Mouse (Mus musculus) small intestine, adult 2 months (tissue): ENCODE measurements around the gene Pcbd2. TPM values are rescaled to one million over a fixed set of nuclear protein-coding genes. Genes with fewer than 3 reads are reported as not detected.

Experiments used
- H3K27ac ChIP-seq: fragments of 200-500 bp; 2 replicates; pipeline ENCODE4 v1.5.1; 2012; ENCODE audit warnings: low read depth, low read length, control low read depth, inconsistent platforms; ENCODE audit not compliant: insufficient read depth
- H3K27me3 ChIP-seq: fragments of 200-500 bp; 2 replicates; pipeline ENCODE4 v1.6.1; 2012; ENCODE audit warnings: mild to moderate bottlenecking, moderate library complexity, low read length, inconsistent platforms; ENCODE audit not compliant: control insufficient read depth, insufficient read depth
- H3K36me3 ChIP-seq: fragments of 200-500 bp; 2 replicates; pipeline ENCODE4 v1.6.1; 2012; ENCODE audit warnings: mild to moderate bottlenecking, low read length, control low read depth, inconsistent platforms; ENCODE audit not compliant: control insufficient read depth, insufficient read depth
- H3K4me1 ChIP-seq: fragments of 200-500 bp; 2 replicates; pipeline ENCODE4 v1.6.1; 2012; ENCODE audit warnings: low read length, inconsistent platforms, mixed read lengths; ENCODE audit not compliant: control insufficient read depth, insufficient read depth, insufficient read length
- H3K4me3 ChIP-seq: fragments of 200-500 bp; 2 replicates; pipeline ENCODE4 v1.5.1; 2012; ENCODE audit warnings: low read depth, mild to moderate bottlenecking, control low read depth, inconsistent platforms, low read length, moderate library complexity
- CTCF ChIP-seq: fragments of 200-500 bp; IDR thresholded peaks from 2 replicates; pipeline ENCODE4 v1.5.1; 2012; ENCODE audit warnings: low read depth, mild to moderate bottlenecking, control low read depth, inconsistent platforms, low read length, moderate library complexity, mixed read lengths; ENCODE audit not compliant: insufficient replicate concordance, insufficient read length; ENCODE audit errors: extremely low read depth
- POLR2A ChIP-seq: fragments of 200-500 bp; IDR thresholded peaks from 2 replicates; pipeline ENCODE4 v1.6.1; 2012; ENCODE audit warnings: low read depth, mild to moderate bottlenecking, control low read depth, inconsistent platforms, low read length, moderate library complexity
- WGBS: fragments of 180-500 bp; shearing (Covaris S2); methylation state at CpG from one replicate; pipeline ENCODE4 v1.1.7; 2018; 5-methylcytosine and 5-hydroxymethylcytosine counted together
- polyA plus RNA-seq: library from polyadenylated mRNA; depleted of rRNA; stranded (reverse); fragments of >200 nt; gene quantifications from 2 replicates; pipeline ENCODE4 v1.2.3, GENCODE M21; 2012

Pcbd2 gene
- polyA plus RNA-seq, 1 experiment = 20.2 TPM

DNA sequence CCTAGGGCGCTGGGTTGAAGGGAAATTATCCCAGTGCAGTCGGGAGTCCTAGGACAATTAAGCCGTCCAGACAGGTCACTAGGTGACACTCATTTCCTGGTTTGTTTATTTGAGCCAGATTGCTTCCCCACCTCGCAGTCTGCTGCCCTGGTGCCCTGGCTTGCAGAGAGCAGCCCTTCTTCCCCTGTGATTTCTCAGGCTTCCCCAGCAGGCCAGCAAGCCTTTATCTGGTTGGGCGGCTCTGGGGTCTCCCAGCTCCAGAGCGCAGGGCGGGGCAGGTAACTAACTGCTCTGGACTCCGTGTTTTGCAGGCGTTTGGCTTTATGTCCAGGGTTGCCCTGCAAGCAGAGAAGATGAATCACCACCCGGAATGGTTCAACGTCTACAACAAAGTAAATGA, 47.9 kb downstream of the Pcbd2 start:
- TF ChIP-seq CTCF (no peak), POLR2A (no peak)
- Histone ChIP-seq H3K27me3 (no peaks in the 10 kb centered on the region), H3K36me3 (no peaks in the 10 kb centered on the region), H3K27ac (no peak overlapping the region), H3K4me1 (no peaks in the 10 kb centered on the region), H3K4me3 (no peak overlapping the region)
- WGBS = 39% methylated on average over 11 of the region's 11 CpGs

DNA sequence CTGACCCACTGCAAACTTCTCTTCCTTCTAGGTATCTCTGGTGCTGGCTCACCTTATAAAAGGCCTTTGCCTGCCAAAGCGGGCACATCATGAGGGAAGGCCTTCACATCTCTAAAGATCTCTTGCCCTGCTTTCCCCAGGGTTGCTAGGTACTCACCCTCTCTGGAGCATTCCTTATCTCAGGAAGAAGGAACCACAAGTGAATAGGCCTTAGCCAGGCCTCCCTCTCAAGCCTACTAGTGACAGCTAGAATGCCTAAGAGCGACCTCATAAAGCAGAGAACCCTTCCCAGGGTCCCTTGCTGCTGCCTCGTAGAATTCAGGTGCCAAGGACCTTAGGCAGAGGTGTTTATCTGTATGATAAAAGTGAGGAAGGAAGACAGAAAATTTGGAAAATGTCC, 57.1 kb downstream of the Pcbd2 start, which contains the start of gene Catsper3:
Gene Catsper3 (plus strand): TSS at position 301 of the 400 bp plus-strand sequence.
- no peaks in the 10 kb centered on the region for H3K36me3 ChIP-seq
- WGBS = 69% methylated on average over 3 of the region's 3 CpGs
- TF ChIP-seq POLR2A (no peak), CTCF (no peak)
- H3K27ac ChIP-seq = no peak within 1 kb of the TSS
- H3K27me3 ChIP-seq = no peaks in the 10 kb centered on the region
- peaks cover 2% of the 10 kb centered on the region; the same call in 1 of the 2 replicates for H3K4me1 ChIP-seq
- H3K4me3 ChIP-seq = no peak within 1 kb of the TSS

DNA sequence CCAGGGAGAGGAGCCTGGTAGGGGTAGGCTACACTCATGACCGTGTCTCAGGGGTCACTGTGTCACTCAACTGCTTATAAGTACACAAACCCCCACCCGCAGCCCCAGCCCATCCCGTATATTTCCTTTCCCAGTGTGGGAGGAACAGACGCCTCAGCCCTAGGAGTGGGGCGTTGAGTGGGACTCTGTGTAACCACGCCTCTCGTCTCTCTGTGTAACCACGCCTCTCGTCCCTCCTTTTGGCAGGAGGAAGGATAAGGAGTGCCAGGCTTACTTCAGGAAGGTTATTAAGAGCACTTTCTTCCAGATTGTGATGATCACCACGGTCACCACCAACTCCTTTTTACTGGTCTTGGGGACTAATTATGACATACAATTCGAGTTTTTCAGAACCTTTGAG, 59.0 kb downstream of the Pcbd2 start:
- Histone ChIP-seq H3K36me3 (no peaks in the 10 kb centered on the region), H3K27ac (no peak overlapping the region), H3K4me1 (peaks cover 2% of the 10 kb centered on the region; the same call in 1 of the 2 replicates), H3K27me3 (no peaks in the 10 kb centered on the region), H3K4me3 (0 out of 2 replicates have a peak overlapping the region, but pooled peaks have one; percentile 24)
- WGBS = 20% methylated on average over 11 of the region's 11 CpGs
- TF ChIP-seq POLR2A = no peak
- TF ChIP-seq CTCF = no peak

DNA sequence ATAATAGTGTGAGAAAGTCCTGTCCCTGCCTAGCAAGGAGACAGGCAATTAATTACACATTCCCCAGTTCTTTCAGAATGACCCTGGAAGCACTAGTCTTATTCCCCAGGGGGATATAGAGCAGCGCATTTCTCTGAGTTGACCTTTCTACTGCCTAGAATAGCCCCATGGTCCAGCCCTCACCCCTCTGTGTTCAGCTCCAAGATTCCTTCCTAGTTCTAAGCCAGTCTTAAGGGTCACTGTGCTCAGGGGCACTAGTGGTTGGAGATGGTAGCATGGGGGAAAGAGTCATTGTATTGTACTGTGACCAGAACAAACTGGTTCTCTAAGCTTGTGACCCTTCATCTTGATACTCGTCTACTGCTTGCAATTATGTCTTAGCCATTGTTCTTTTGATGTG, 74.1 kb downstream of the Pcbd2 start:
- H3K4me3 ChIP-seq = no peak overlapping the region
- WGBS = 82% methylated on average over 2 of the region's 2 CpGs
- TF ChIP-seq POLR2A = no peak
- no peak for TF ChIP-seq CTCF

DNA sequence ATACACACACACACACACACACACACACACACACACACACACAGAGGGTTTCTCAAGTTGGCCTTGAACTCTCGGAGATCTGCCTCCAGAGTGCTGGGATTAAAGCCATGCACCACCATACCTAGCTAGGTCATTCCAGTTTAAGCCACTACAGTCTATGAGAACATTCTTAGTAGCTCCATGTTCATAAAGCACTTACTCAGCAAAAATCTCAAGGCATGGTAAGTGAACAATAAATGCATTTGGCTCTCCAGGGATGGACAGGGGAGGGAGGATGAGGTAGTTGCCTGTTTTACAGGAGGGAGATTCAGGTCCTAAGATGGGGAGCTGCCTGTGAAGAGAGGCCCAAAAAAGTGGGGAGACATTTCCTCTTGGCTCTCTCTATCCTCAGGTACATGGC, 76.8 kb downstream of the Pcbd2 start:
- Histone ChIP-seq H3K4me1 (no peaks in the 10 kb centered on the region), H3K27ac (no peak overlapping the region), H3K27me3 (no peaks in the 10 kb centered on the region), H3K4me3 (no peak overlapping the region), H3K36me3 (no peaks in the 10 kb centered on the region)
- TF ChIP-seq CTCF (no peak), POLR2A (no peak)
- WGBS = 91% methylated on average over 1 of the region's 1 CpGs

More for the DNA sequence above, 74.1 kb downstream of the Pcbd2 start:
- no peaks in the 10 kb centered on the region for H3K4me1 ChIP-seq
- H3K36me3 ChIP-seq = no peaks in the 10 kb centered on the region
- H3K27ac ChIP-seq = no peak overlapping the region
- H3K27me3 ChIP-seq = no peaks in the 10 kb centered on the region

DNA sequence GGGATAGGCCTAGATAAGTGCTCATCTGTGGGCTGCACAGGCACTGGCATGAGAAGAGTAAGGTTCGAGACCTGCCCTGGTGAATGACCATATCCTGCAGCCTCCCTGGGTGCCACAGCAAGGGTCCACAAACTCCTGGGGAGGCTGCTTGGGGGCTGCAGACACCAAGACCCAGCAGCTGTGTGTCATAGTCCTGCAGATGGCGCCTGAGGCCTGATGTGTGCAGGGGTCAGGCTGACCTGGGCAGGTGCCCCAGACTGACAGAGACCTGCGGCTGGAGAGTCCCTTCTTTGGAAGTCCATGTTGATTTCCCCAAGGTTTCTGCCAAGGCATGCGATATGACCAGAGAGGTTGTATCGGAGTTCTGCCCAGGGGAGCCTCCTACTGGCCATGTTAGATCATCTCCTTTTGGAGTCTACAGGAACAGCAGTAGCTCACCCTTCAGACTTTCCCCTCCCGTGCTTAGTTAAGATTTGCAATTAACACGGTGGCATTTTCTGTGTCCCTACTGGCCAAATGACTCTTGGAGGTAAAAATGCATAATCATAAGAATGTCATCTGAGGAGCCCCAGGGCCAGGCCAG, 82.0 kb downstream of the Pcbd2 start:
- TF ChIP-seq POLR2A (no peak), CTCF (no peak)
- Histone ChIP-seq H3K27me3 (no peaks in the 10 kb centered on the region), H3K4me1 (no peaks in the 10 kb centered on the region; the same call in 1 of the 2 replicates), H3K27ac (no peak overlapping the region), H3K4me3 (no peak overlapping the region), H3K36me3 (no peaks in the 10 kb centered on the region)
- 76% methylated on average over 7 of the region's 7 CpGs for WGBS

DNA sequence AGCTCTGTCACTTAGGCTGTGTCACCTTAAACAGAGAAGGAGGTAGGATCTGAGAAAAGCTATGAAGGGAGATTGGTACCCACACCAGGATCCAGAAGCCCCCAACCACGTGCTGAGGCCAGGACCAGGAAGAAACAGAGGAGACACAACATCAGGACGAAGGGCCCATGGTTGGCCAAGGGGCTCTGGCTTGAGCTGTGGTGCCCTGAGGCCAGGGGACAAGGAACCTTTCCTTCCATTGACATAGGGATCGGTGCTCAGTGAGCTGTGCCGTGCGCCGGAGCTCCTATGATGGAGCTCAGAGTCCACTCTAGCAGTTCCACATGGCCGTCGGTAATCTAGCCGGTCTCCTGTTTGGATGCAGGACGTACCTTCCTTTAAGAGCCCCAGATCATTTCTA, 82.5 kb downstream of the Pcbd2 start:
- no peaks in the 10 kb centered on the region for H3K36me3 ChIP-seq
- WGBS = 96% methylated on average over 10 of the region's 10 CpGs
- TF ChIP-seq CTCF = no peak
- TF ChIP-seq POLR2A = no peak
- H3K4me3 ChIP-seq = no peak overlapping the region
- no peak overlapping the region for H3K27ac ChIP-seq
- H3K27me3 ChIP-seq = no peaks in the 10 kb centered on the region
- H3K4me1 ChIP-seq = no peaks in the 10 kb centered on the region; the same call in 1 of the 2 replicates

DNA sequence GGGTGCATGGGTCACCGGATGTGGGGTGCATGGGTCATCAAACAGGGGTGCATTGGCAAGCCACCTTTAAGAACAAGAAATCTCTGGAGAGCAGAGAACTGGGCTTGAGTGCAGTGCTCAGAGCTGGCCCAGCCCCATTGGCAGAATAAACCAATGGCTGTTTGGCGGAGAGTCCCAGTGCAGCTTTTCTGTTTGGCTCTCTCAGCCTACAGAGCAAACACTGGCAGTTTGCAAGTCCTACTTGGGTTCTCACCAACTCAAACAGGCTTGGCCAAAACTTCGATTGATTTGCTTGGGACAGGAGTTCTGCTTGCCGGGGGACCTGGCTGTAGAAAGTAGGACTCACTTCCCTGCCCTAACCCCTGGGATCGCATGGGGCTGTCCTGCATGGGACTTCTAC, 83.8 kb downstream of the Pcbd2 start:
- TF ChIP-seq CTCF (no peak), POLR2A (no peak)
- 64% methylated on average over 5 of the region's 5 CpGs for WGBS

More for the DNA sequence above, 83.8 kb downstream of the Pcbd2 start:
- no peaks in the 10 kb centered on the region for H3K36me3 ChIP-seq
- no peaks in the 10 kb centered on the region; the same call in 1 of the 2 replicates for H3K4me1 ChIP-seq
- no peaks in the 10 kb centered on the region for H3K27me3 ChIP-seq
- no peak overlapping the region for H3K27ac ChIP-seq
- H3K4me3 ChIP-seq = no peak overlapping the region
